Mouse (Mus musculus) bone marrow, adult 2 months (tissue): ENCODE measurements around the gene Urb1.

Experiments
- CTCF ChIP-seq: fragments of 200-500 bp; IDR thresholded peaks from 2 replicates; pipeline ENCODE4 v1.5.1; 2011; ENCODE audit warnings: low read length, control low read depth; ENCODE audit not compliant: control insufficient read depth, insufficient read depth
- POLR2A ChIP-seq: fragments of 200-500 bp; IDR thresholded peaks from 2 replicates; pipeline ENCODE4 v1.6.1; 2011; ENCODE audit warnings: low read depth, mild to moderate bottlenecking, control low read depth, low read length, borderline replicate concordance; ENCODE audit not compliant: control insufficient read depth

- TF ChIP-seq POLR2A, result no peak
- TF ChIP-seq CTCF, result no peak
Observed at GRCm38 (mm10) chr16:90812086-90812485, 1.9 kb upstream of the Urb1 start.
